Mouse (Mus musculus) CH12.LX (cell line): ENCODE measurements at regions not wholly inside any gene's neighbourhood (a gene's known extent, or its start where the extent isn't known, plus 50 kb on each side); places are given as distances from the start of the nearest gene placed in this dataset.

Experiments used
- CTCF ChIP-seq, 2 experiments: IDR thresholded peaks in 1 of 2; conservative IDR thresholded peaks in 1 of 2; 2 replicates each; pipeline ENCODE4 v1.5.1; 2011 to 2012; ENCODE audit warnings: low read depth in 2 of 2, low read length in 2 of 2, improper control_type of control experiment in 1 of 2, inconsistent platforms in 1 of 2, mild to moderate bottlenecking in 1 of 2, moderate library complexity in 1 of 2
- KAT2A ChIP-seq: IDR thresholded peaks from 2 replicates; pipeline ENCODE4 v1.6.1; 2012; ENCODE audit warnings: low read length, improper control_type of control experiment, inconsistent platforms; ENCODE audit not compliant: insufficient replicate concordance
- NRF1 ChIP-seq: IDR thresholded peaks from 2 replicates; pipeline ENCODE4 v1.6.1; 2014; ENCODE audit warnings: low read depth, mild to moderate bottlenecking, inconsistent platforms, low read length, improper control_type of control experiment, moderate library complexity
- ZKSCAN1 ChIP-seq: IDR thresholded peaks from 2 replicates; pipeline ENCODE4 v1.6.1; 2012; ENCODE audit warnings: low read depth, inconsistent platforms, low read length, improper control_type of control experiment, borderline replicate concordance

DNA sequence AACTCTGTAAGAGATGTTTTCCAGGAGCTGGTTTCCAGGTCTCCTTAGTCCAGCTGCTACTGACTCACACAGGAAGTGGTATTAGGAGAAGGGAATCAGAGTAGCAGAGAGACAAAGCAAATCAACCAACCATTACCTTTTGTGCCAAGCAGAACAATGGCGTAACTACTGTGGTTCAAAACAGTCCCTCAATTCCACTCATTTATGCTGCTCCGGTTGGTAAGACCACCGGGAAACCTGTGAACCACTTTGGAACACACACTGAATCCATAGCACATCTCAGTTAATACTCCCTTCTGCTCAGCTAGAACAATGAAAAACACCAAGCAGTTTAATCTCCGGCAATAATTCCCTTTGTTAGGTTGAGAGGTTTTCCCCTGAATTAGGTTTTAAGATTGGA is 460.8 kb upstream of the Tbc1d2b start:
- TF ChIP-seq CTCF (conservative IDR thresholded peaks at IDR 0.05 in 1 of 2, IDR thresholded peaks at IDR 0.05 in 1 of 2; ENCODE audit: low read depth in 2 of 2, low read length in 2 of 2) = no peak
- no peak for TF ChIP-seq NRF1
- TF ChIP-seq KAT2A = no peak
- no peak for TF ChIP-seq ZKSCAN1
